Mouse (Mus musculus) ES-E14 (cell line): Measurements from ENCODE around the gene Etnk1. TPM values are rescaled to one million over a fixed set of nuclear protein-coding genes. Genes with fewer than 3 reads are reported as not detected.

Experiments
- DNase-seq: peaks from one replicate; pipeline ENCODE4 v3.0.0-alpha.2; 2013; ENCODE audit warnings: low read depth, low spot score
- H3K27ac ChIP-seq: 2 replicates; pipeline ENCODE4 v1.5.1; 2012; ENCODE audit warnings: low read depth, mild to moderate bottlenecking, low read length, moderate library complexity, mixed read lengths; ENCODE audit not compliant: poor library complexity, insufficient read depth, severe bottlenecking
- H3K36me3 ChIP-seq: 2 replicates; pipeline ENCODE4 v1.6.1; 2012; ENCODE audit warnings: mild to moderate bottlenecking, low read length, moderate library complexity, mixed read lengths; ENCODE audit not compliant: control insufficient read depth, poor library complexity, insufficient read depth, severe bottlenecking
- H3K4me1 ChIP-seq, 2 experiments: fragments of 150-350 bp in 1 of 2; sonication (generic) in 1 of 2; 2 replicates each; pipeline ENCODE4 v1.6.1; 2012; ENCODE audit warnings: low read length in 2 of 2, mild to moderate bottlenecking in 1 of 2, mixed read lengths in 1 of 2; ENCODE audit not compliant: control insufficient read depth in 2 of 2, insufficient read depth in 2 of 2, poor library complexity in 1 of 2
- H3K4me3 ChIP-seq, 2 experiments: fragments of 150-350 bp in 1 of 2; sonication (generic) in 1 of 2; 2 replicates each; pipeline ENCODE4 v1.5.1; 2012; ENCODE audit warnings: low read length in 2 of 2, low read depth in 1 of 2, mild to moderate bottlenecking in 1 of 2, mixed read lengths in 1 of 2; ENCODE audit not compliant: insufficient read depth in 1 of 2, poor library complexity in 1 of 2, severe bottlenecking in 1 of 2
- H3K9ac ChIP-seq: 2 replicates; pipeline ENCODE4 v1.6.1; 2012; ENCODE audit warnings: low read depth, mild to moderate bottlenecking, low read length, mixed read lengths; ENCODE audit not compliant: poor library complexity, insufficient read depth, severe bottlenecking
- H3K9me3 ChIP-seq: fragments of 150-350 bp; sonication (generic); 2 replicates; pipeline ENCODE4 v1.6.1; 2012; ENCODE audit warnings: low read depth, mild to moderate bottlenecking, low read length; ENCODE audit not compliant: control insufficient read depth, insufficient read depth
- CHD2 ChIP-seq: IDR thresholded peaks from 2 replicates; pipeline ENCODE4 v1.6.1; 2014; ENCODE audit warnings: mild to moderate bottlenecking, low read depth, low read length, inconsistent platforms
- HCFC1 ChIP-seq: IDR thresholded peaks from 2 replicates; pipeline ENCODE4 v1.6.1; 2012; ENCODE audit warnings: low read length, inconsistent platforms, borderline replicate concordance; ENCODE audit not compliant: insufficient read depth
- MAFK ChIP-seq: IDR thresholded peaks from 2 replicates; pipeline ENCODE4 v1.6.1; 2014; ENCODE audit warnings: mild to moderate bottlenecking, low read depth, low read length, inconsistent platforms; ENCODE audit not compliant: insufficient read depth
- ZC3H11A ChIP-seq: IDR thresholded peaks from 2 replicates; pipeline ENCODE4 v1.6.1; 2012; ENCODE audit warnings: low read depth, mild to moderate bottlenecking, inconsistent platforms, low read length, borderline replicate concordance
- ZNF384 ChIP-seq: IDR thresholded peaks from 2 replicates; pipeline ENCODE4 v1.6.1; 2012; ENCODE audit warnings: low read depth, low read length, inconsistent platforms
- in situ Hi-C, 2 experiments: fragments of 600-800 bp; cut with MboI; formaldehyde crosslinking; loops; one replicate each; pipeline ENCODE4 v1.15.1; 2025; ENCODE audit warnings: low sequenced_read_pairs in 2 of 2, inconsistent platforms in 1 of 2; ENCODE audit not compliant: unreplicated experiment in 2 of 2
- total RNA-seq: library from RNA; depleted of rRNA; stranded (reverse); fragments of 300-350 nt; gene quantifications from 2 replicates; pipeline ENCODE4 v1.2.3, GENCODE M21; 2012

Etnk1 gene
- total RNA-seq, 1 experiment: 75.7 TPM

GRCm38 (mm10) chr6:143208880-143209279 lies 41.9 kb downstream of the Etnk1 start:
- in situ Hi-C loops: no loop called here
- peaks cover 18% of the 10 kb centered on the region for H3K36me3 ChIP-seq

GRCm38 (mm10) chr6:143212766-143213165 lies 45.7 kb downstream of the Etnk1 start:
- no peak for TF ChIP-seq ZC3H11A
- no peak for TF ChIP-seq HCFC1
- TF ChIP-seq ZNF384: no peak
- TF ChIP-seq CHD2: no peak
- no peak for TF ChIP-seq MAFK
- no peak for DNase-seq
- Histone ChIP-seq H3K36me3 (no peaks in the 10 kb centered on the region), H3K27ac (no peak overlapping the region), H3K9ac (no peak overlapping the region), H3K4me3 (no peak overlapping the region), H3K9me3 (peaks cover 4% of the 10 kb centered on the region), H3K4me1 (no peaks in the 10 kb centered on the region)
- in situ Hi-C loops: no loop called here

More at GRCm38 (mm10) chr6:143208880-143209279, 41.9 kb downstream of the Etnk1 start:
- peaks cover 2% of the 10 kb centered on the region; the same call in 1 of the 2 replicates for H3K9me3 ChIP-seq
- no peaks in the 10 kb centered on the region for H3K4me1 ChIP-seq
- no peak for DNase-seq
- H3K27ac ChIP-seq: no peak overlapping the region
- TF ChIP-seq MAFK (no peak), ZNF384 (no peak), CHD2 (no peak), ZC3H11A (no peak), HCFC1 (no peak)
- no peak overlapping the region for H3K9ac ChIP-seq
- H3K4me3 ChIP-seq: no peak overlapping the region

- H3K36me3 ChIP-seq: no peaks in the 10 kb centered on the region
- in situ Hi-C loops: no loop called here
- H3K9ac ChIP-seq: no peak overlapping the region
- H3K27ac ChIP-seq: no peak overlapping the region
- DNase-seq: no peak
- TF ChIP-seq ZNF384: peak; percentile 91
- TF ChIP-seq ZC3H11A: no peak
- H3K9me3 ChIP-seq: peaks cover 4% of the 10 kb centered on the region
- H3K4me3 ChIP-seq: no peak overlapping the region
- H3K4me1 ChIP-seq: no peaks in the 10 kb centered on the region
Observed at GRCm38 (mm10) chr6:143213461-143213860, 46.4 kb downstream of the Etnk1 start.

GRCm38 (mm10) chr6:143216221-143216620 lies 49.2 kb downstream of the Etnk1 start:
- Histone ChIP-seq H3K36me3 (no peaks in the 10 kb centered on the region), H3K9ac (no peak overlapping the region), H3K27ac (no peak overlapping the region), H3K4me3 (no peak overlapping the region), H3K4me1 (no peaks in the 10 kb centered on the region), H3K9me3 (peaks cover 4% of the 10 kb centered on the region)
- in situ Hi-C loops: no loop called here
- DNase-seq: no peak
- TF ChIP-seq CHD2 (no peak), HCFC1 (no peak), ZC3H11A (no peak), MAFK (no peak), ZNF384 (no peak)

GRCm38 (mm10) chr6:143219347-143219746 lies 52.3 kb downstream of the Etnk1 start:
- peak; percentile 82 for DNase-seq
- Histone ChIP-seq H3K4me3 (no peak overlapping the region), H3K27ac (no peak overlapping the region), H3K4me1 (no peaks in the 10 kb centered on the region), H3K36me3 (no peaks in the 10 kb centered on the region), H3K9me3 (peaks cover 2% of the 10 kb centered on the region), H3K9ac (no peak overlapping the region)
- in situ Hi-C loops: no loop called here
- TF ChIP-seq MAFK (no peak), ZC3H11A (peak; percentile 55), HCFC1 (no peak), CHD2 (no peak), ZNF384 (0 out of 2 replicates have a peak, but pooled peaks have one; percentile 38)
